Mouse (Mus musculus) lung, embryonic 14.5 days (tissue): ENCODE measurements around the gene Ahnak. TPM values are rescaled to one million over a fixed set of nuclear protein-coding genes. Genes with fewer than 3 reads are reported as not detected.
"Not testable (repeated sequence)": the region's sequence is repeated elsewhere in the genome, so short reads cannot be mapped to it uniquely, and the experiment has no call there.

Experiments
- ATAC-seq: fragments of 200-750 bp; cut with Nextera tagmentation; 2 replicates; pipeline ENCODE4 v1.8.0; 2017; ENCODE audit warnings: mild to moderate bottlenecking, moderate TSS enrichment, moderate library complexity; ENCODE audit not compliant: insufficient read depth
- DNase-seq: peaks from one replicate; pipeline ENCODE4 v3.0.0-alpha.2; 2015
- H3K27ac ChIP-seq: fragments of 300-500 bp; sonication (generic); 2 replicates; pipeline ENCODE4 v1.5.1; 2014; ENCODE audit warnings: low read depth, mild to moderate bottlenecking, moderate library complexity
- H3K27me3 ChIP-seq: fragments of 300-500 bp; sonication (generic); 2 replicates; pipeline ENCODE4 v1.6.1; 2014; ENCODE audit warnings: low read length, control low read depth; ENCODE audit not compliant: insufficient read depth
- H3K36me3 ChIP-seq: fragments of 300-500 bp; sonication (generic); 2 replicates; pipeline ENCODE4 v1.6.1; 2014; ENCODE audit warnings: control low read depth; ENCODE audit not compliant: insufficient read depth
- H3K4me1 ChIP-seq: fragments of 300-500 bp; sonication (generic); 2 replicates; pipeline ENCODE4 v1.6.1; 2014; ENCODE audit warnings: antibody characterized with exemption, control low read depth; ENCODE audit not compliant: insufficient read depth
- H3K4me2 ChIP-seq: fragments of 300-500 bp; sonication (generic); 2 replicates; pipeline ENCODE4 v1.6.1; 2014; ENCODE audit warnings: mild to moderate bottlenecking
- H3K4me3 ChIP-seq: fragments of 300-500 bp; sonication (generic); 2 replicates; pipeline ENCODE4 v1.5.1; 2014; ENCODE audit warnings: low read depth, low read length
- H3K9ac ChIP-seq: fragments of 300-500 bp; sonication (generic); 2 replicates; pipeline ENCODE4 v1.6.1; 2014
- H3K9me3 ChIP-seq: fragments of 300-500 bp; sonication (generic); 2 replicates; pipeline ENCODE4 v1.6.1; 2016; ENCODE audit warnings: low read depth, low read length, control low read depth
- CTCF ChIP-seq: IDR thresholded peaks from 2 replicates; pipeline ENCODE4 v1.5.1; 2016; ENCODE audit warnings: antibody characterized with exemption, low read depth
- WGBS: fragments of 180-500 bp; shearing (Covaris S2); extraction: QIAGEN DNeasy Blood & Tissue Kit; methylation state at CpG from one replicate; pipeline ENCODE4 v1.1.7; 2014; 5-methylcytosine and 5-hydroxymethylcytosine counted together
- polyA plus RNA-seq: library from polyadenylated mRNA; unstranded; fragments of >200 nt; fragmentation: Nextera tagmentation; extraction: Ambion mirVana; gene quantifications from 2 replicates; pipeline ENCODE4 v1.2.1, GENCODE M21; 2014

Gene Ahnak
- polyA plus RNA-seq, 1 experiment from 2014 or later: 14.9 TPM

GRCm38 (mm10) chr19:9048981-9049687 is 60.0 kb downstream of the Ahnak start:
- H3K9me3 ChIP-seq: no peaks in the 10 kb centered on the region
- 0 out of 2 replicates have a peak, but pooled peaks cover 4% of the 10 kb centered on the region for H3K4me1 ChIP-seq
- H3K27me3 ChIP-seq: no peaks in the 10 kb centered on the region
- ATAC-seq (no peak), DNase-seq (no peak)
- H3K9ac ChIP-seq: no peak overlapping the region
- no peak overlapping the region for H3K27ac ChIP-seq
- TF ChIP-seq CTCF: no peak
- H3K36me3 ChIP-seq: no peaks in the 10 kb centered on the region
- H3K4me2 ChIP-seq: no peak overlapping the region
- 90% methylated on average over 4 of the region's 4 CpGs for WGBS
- no peak overlapping the region for H3K4me3 ChIP-seq

- no peak for ATAC-seq
- no peak overlapping the region for H3K27ac ChIP-seq
- H3K27me3 ChIP-seq: no peaks in the 10 kb centered on the region
- no peaks in the 10 kb centered on the region for H3K36me3 ChIP-seq
- TF ChIP-seq CTCF: no peak
- H3K4me3 ChIP-seq: no peak overlapping the region
- H3K9ac ChIP-seq: no peak overlapping the region
- no peak overlapping the region for H3K4me2 ChIP-seq
- H3K4me1 ChIP-seq: 0 out of 2 replicates have a peak, but pooled peaks cover 4% of the 10 kb centered on the region
- 47% methylated on average over 9 of the region's 9 CpGs for WGBS
- DNase-seq: no peak
- no peaks in the 10 kb centered on the region for H3K9me3 ChIP-seq
Observed at GRCm38 (mm10) chr19:9050294-9051229, 61.5 kb downstream of the Ahnak start.

DNA sequence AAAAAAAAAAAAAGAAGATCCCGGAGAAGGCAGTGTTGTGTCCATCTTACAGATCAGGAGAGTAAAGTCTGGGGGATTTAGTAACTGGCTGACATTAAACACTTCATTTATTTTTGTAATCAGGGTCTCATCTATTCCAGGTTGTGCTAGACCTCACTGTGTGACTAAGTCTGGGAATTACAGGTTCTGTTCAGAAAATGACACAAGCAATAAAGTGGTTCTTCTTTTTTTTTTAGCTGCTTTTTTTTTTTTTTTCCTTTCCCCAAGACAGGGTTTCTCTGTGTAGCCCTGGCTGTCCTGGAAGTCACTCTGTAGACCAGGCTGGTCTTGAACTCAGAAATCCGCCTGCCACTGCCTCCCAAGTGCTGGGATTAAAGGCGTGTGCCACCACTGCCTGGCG is 62.9 kb downstream of the Ahnak start:
- 88% methylated on average over 4 of the region's 4 CpGs for WGBS
- ATAC-seq: not testable (repeated sequence)

GRCm38 (mm10) chr19:9052803-9053431 is 63.8 kb downstream of the Ahnak start:
- Histone ChIP-seq H3K27me3 (no peaks in the 10 kb centered on the region), H3K4me1 (0 out of 2 replicates have a peak, but pooled peaks cover under 1% of the 10 kb centered on the region), H3K27ac (no peak overlapping the region), H3K4me3 (no peak overlapping the region), H3K36me3 (no peaks in the 10 kb centered on the region), H3K9ac (no peak overlapping the region), H3K4me2 (no peak overlapping the region), H3K9me3 (no peaks in the 10 kb centered on the region)
- 31% methylated on average over 6 of the region's 6 CpGs for WGBS
- no peak for TF ChIP-seq CTCF
- DNase-seq: peak; percentile 45
- ATAC-seq: peak; percentile 64

More for the DNA sequence above, 62.9 kb downstream of the Ahnak start:
- H3K9ac ChIP-seq, H3K36me3 ChIP-seq, H3K27ac ChIP-seq, DNase-seq, H3K9me3 ChIP-seq, H3K4me1 ChIP-seq, H3K27me3 ChIP-seq, H3K4me3 ChIP-seq, H3K4me2 ChIP-seq: not testable (repeated sequence)

GRCm38 (mm10) chr19:9055153-9055552 is 66.1 kb downstream of the Ahnak start:
- Histone ChIP-seq H3K4me3 (no peak overlapping the region), H3K27me3 (no peaks in the 10 kb centered on the region), H3K4me2 (no peak overlapping the region), H3K36me3 (no peaks in the 10 kb centered on the region), H3K9ac (no peak overlapping the region), H3K27ac (no peak overlapping the region), H3K9me3 (no peaks in the 10 kb centered on the region), H3K4me1 (no peaks in the 10 kb centered on the region)
- peak; percentile 58 for DNase-seq
- WGBS: 17% methylated on average over 2 of the region's 2 CpGs
- ATAC-seq: no peak
- TF ChIP-seq CTCF: peak; percentile 62

GRCm38 (mm10) chr19:9055703-9056355 is 66.7 kb downstream of the Ahnak start:
- Histone ChIP-seq H3K27ac (no peak overlapping the region), H3K36me3 (no peaks in the 10 kb centered on the region), H3K27me3 (no peaks in the 10 kb centered on the region), H3K4me3 (no peak overlapping the region), H3K9ac (no peak overlapping the region), H3K4me2 (no peak overlapping the region), H3K4me1 (no peaks in the 10 kb centered on the region), H3K9me3 (no peaks in the 10 kb centered on the region)
- TF ChIP-seq CTCF: no peak
- 75% methylated on average over 4 of the region's 4 CpGs for WGBS
- ATAC-seq: no peak
- DNase-seq: no peak
